Mouse (Mus musculus) heart, postnatal 0 days (tissue): ENCODE results near the gene Zfp574.

ENCODE experiments used
- CTCF ChIP-seq: IDR thresholded peaks from 2 replicates; pipeline ENCODE4 v1.5.1; 2016; ENCODE audit warnings: antibody characterized with exemption, control low read depth, low read depth
- EP300 ChIP-seq: IDR thresholded peaks from 2 replicates; pipeline ENCODE4 v1.6.1; 2016; ENCODE audit warnings: antibody characterized with exemption, low read depth

GRCm38 (mm10) chr7:25071979-25072715, at the start of gene Zfp574, which contains the start of gene Grik5:
- no peak for TF ChIP-seq CTCF
- TF ChIP-seq EP300, result no peak
